Mouse (Mus musculus) erythroblast, embryonic 14.5 days (primary cell): ENCODE data around the gene Galk1.

Experiments
- GATA1 ChIP-seq: IDR thresholded peaks from 2 replicates; pipeline ENCODE4 v1.6.1; 2012; ENCODE audit warnings: low read length, inconsistent platforms, mixed read lengths
- TAL1 ChIP-seq: IDR thresholded peaks from 3 replicates; pipeline ENCODE4 v1.6.1; 2012; ENCODE audit warnings: low read length, inconsistent platforms, mixed read lengths

- TF ChIP-seq GATA1 (no peak), TAL1 (no peak)
Measured at GRCm38 (mm10) chr11:116009661-116010060, 2.9 kb downstream of the Galk1 start.
